Mouse (Mus musculus) left cerebral cortex, adult 9 months (tissue): ENCODE measurements around the gene F10.
"Not testable (repeated sequence)": the region's sequence is repeated elsewhere in the genome, so short reads cannot be mapped to it uniquely, and the experiment has no call there.

Experiments used
- DNase-seq, 2 experiments: peaks; one replicate each; pipeline ENCODE4 v3.0.0; 2022; ENCODE audit warnings: low spot score in 2 of 2

Gene F10

DNA sequence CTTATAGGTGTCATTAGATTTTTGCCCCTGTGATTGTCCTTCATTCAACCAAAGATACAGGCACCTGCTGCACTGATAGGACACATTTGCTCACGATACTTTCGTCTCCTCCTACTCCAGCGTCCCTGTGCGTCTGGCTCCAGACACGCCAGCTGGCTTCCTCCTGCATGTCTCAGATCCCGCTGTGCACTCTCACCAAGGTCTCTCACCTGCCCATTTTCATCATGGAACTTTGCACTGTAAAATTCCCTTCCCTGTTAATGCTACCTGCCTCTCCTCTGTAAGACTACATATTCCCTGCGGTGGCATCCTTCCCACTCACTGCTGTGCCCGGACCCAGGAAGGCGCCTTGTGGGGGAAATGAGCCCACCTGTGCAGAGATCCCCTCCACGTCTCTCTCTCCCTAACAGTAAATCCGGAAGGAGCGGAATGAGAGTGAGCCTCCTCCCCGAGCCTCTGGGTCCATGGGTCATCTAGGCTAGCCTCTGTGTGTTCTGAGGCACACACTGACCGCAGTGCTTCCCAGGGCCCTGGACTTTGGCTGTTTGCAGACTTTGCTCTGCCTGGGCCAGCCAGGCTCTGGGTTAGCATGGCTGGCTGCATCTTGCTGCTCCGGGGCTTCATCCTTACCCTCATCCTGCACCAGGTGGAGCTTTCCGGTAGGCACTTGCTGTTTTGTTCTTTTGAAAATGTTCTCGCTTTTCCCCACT is 23.5 kb downstream of the F10 start, which contains the start of gene Proz:
Proz (plus strand) TSS at position 474 of the 710 bp plus-strand sequence.
- DNase-seq = no peak

DNA sequence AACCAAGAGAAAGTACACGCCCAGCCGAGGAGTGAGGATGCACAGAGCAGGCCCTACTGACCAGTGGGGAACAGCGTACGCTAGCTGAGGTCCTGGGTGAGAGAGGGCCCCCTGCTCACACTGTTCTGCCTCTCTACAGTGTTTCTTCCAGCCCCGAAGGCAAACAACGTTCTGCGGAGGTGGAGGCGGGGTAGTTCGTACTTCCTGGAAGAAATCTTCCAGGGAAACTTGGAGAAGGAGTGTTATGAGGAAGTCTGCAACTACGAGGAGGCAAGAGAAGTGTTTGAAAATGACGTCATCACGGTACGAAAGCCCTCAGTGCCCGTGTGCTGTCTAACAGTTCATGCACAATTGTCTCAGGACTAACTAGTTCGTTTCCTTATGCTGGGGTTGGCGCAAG is 26.0 kb downstream of the F10 start:
- DNase-seq = no peak

DNA sequence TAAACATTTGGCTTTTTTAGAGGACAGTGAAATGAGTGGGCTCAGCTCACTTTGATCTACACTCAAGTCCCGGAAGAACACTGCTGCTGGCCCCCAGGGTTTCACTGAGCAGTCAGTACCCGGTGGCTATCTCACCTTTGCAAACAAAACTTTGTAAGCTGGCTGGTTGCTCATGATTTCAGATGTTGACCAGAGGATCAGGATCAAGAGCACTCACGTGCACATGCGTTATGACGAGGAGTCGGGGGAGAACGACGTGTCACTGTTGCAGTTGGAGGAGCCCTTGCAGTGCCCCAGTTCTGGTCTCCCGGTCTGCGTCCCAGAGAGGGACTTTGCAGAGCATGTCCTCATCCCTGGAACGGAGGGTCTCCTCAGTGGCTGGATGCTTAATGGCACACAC is 36.1 kb downstream of the F10 start:
- no peak for DNase-seq

DNA sequence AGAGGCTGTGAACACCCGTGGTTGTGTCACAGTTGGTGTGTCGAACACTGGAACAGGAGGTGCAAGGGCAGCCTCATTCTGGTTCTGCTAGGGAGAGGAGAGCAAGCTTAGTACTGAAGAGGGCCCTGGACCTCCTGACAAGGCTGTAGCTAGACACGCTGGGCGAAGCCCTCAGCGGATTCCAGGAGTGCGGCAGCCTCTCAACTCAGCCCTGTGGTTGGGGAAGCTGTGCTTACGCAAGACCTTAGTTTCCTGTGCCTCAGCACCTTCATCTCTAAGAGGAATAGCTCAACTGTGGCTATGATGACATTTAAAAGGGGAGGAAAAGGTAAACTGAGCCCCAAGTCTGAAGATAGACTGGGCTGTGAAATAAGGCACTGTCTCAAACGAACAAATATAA is 37.9 kb downstream of the F10 start:
- no peak for DNase-seq

DNA sequence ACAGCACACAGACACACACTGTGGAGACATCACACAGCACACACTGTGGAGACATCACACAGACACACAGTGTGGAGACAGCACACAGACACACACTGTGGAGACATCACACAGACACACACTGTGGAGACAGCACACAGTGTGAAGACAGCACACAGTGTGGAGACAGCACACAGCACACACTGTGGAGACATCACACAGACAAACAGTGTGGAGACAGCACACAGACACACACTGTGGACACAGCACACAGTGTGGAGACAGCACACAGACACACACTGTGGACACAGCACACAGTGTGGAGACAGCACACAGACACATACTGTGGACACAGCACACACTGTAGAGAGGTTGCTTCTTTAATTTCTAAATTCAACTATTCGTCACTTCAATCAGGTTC is 38.5 kb downstream of the F10 start:
- not testable (repeated sequence) for DNase-seq

DNA sequence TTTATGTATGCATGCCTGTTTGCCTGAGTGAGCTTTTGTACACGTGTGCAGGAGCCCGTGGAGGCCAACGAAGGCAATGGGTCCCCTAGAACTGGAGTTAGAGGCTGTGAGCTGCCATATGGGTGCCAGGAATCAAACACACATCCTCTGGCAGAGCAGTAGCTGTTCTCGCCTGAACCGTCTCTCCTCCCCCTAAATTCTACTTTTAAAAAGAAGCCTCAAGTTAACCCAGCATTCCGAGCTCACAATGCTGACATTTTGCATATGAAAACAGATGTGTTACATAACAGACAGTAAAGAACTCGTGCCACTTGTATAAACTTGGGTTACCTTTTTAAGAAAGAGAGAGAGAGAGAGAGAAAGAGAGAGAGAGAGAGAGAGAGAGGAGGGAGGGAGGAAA is 40.4 kb downstream of the F10 start:
- peak in 1 of 2 experiments; percentile 15 for DNase-seq

DNA sequence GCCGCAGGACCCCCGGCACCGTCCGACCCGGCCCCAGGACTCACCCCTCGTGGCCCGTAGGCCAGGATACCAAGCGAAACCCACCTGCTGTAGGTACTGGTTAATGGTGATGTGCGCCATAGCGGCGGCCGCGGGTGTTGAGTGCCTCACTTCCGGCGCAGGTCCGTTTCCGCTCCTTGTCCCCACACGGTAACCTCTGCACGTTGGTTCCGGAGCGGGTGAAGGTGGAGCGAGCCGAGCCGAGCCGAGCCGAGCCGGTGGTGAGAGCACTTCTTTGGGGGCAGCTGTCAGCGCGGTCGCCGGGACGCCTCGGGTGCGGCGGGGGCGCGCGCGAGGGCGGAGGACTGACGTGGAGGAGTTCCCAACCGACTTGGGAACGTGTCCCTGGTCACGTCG is 67.6 kb downstream of the F10 start:
- DNase-seq = peak; percentile 70 to 90

DNA sequence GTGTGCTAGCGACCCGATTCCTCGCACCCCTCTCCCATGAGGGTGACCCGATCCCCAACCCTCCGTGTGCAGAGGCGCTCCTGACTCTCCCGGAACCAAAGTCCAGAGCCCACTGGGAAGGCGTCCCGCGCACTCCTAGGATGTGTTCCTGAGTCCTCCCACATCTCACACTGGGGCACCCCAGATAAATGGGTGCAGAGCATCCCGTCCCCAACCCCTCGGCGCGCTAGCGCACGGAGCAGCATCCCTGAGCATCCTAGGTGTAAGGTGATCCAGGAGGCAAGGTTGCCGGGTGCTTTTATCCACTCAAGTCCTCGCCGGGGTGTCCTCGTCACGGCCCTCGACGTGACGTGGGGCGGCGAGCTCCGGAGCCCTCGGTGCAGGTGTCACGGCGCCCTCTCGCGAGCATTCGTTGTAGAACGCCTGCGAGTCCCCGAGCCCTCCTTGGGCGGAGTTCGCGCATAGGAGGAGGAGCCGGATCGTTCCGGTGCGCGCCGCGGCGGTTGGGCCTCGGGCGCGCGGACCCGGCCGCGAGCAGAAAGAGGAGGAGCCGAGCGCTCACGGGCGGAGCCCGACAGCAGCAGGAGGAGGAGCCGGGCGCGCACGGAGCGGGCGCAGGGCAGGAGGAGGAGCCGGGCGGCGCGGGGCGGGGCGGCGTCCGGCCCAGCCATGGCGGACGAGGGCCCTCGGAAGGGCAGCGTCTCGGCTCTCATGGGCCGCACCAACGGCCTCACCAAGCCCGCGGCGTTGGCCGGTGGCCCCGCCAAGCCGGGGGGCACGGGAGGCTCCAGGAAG is 68.2 kb downstream of the F10 start, which contains the start of the genes Pcid2 and Cul4a:
Pcid2 (minus strand) TSS at position 373 of the 795 bp plus-strand sequence.
Cul4a (plus strand) TSS at position 535 of the 795 bp plus-strand sequence.
- DNase-seq = peak; percentile 88 to 96

DNA sequence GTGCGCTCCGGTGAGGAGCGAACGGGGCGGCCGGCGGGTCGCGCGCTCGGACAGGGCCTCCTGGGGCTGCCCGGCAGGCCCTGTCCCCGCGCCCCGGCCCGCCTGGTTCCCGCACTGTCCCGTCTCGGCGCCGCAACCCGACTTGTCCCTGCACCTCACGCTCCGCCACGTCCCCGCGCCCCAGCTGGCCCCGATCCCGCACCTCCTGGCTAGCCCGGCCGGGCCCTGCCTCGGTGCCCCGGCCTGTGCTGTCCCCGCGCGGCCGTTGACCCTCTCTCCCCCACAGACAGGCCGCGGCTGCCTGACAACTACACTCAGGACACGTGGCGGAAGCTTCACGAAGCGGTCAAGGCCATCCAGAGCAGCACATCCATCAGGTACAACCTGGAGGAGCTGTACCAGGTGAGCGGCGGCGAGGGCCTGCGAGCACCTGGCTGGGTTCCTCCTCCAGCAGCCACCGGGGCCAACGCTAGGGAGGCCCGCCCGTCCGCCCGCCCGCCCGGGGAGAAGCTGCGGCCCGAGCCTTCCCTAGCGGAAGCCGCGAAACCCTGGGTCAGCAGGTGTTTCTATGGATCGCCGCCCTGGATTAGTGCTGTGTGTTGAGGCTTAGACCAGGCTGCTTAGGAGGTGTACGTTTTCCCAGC is 68.9 kb downstream of the F10 start:
- DNase-seq = peak; percentile 24 to 25
